Mouse (Mus musculus): ENCODE results near the gene Pdss2. TPM values are rescaled to one million over a fixed set of nuclear protein-coding genes. Genes with fewer than 3 reads are reported as not detected.

Gene Pdss2
- polyA plus RNA-seq, 1 experiment from 2014 or later, result 18.4 TPM

GRCm38 (mm10) chr10:43378732-43379644 lies 157.7 kb downstream of the Pdss2 start:
- no peak for DNase-seq (ENCODE audit: low spot score)
- no peak for ATAC-seq (ENCODE audit: low FRiP score)
- Histone ChIP-seq H3K9ac (ENCODE audit: low read depth, low read length) (no peak overlapping the region), H3K4me3 (ENCODE audit: low read depth, low read length) (no peak overlapping the region), H3K4me2 (replicated peaks; ENCODE audit: low read depth, low read length) (no peak overlapping the region), H3K27ac (ENCODE audit: low read depth, low read length) (no peak overlapping the region), H3K27me3 (ENCODE audit: control insufficient read depth, insufficient read depth, low read length) (no peaks in the 10 kb centered on the region), H3K36me3 (ENCODE audit: control insufficient read depth, insufficient read depth, low read length) (no peaks in the 10 kb centered on the region), H3K4me1 (replicated peaks; ENCODE audit: control insufficient read depth, insufficient read depth, low read length) (no peaks in the 10 kb centered on the region), H3K9me3 (ENCODE audit: control insufficient read depth, low read length) (no peaks in the 10 kb centered on the region)
- WGBS, result 87% methylated on average over 15 of the region's 15 CpGs

- H3K4me2 ChIP-seq (replicated peaks; ENCODE audit: low read depth, low read length), result no peak overlapping the region
- H3K36me3 ChIP-seq (ENCODE audit: control insufficient read depth, insufficient read depth, low read length), result no peaks in the 10 kb centered on the region
- no peaks in the 10 kb centered on the region for H3K27me3 ChIP-seq (ENCODE audit: control insufficient read depth, insufficient read depth, low read length)
- H3K27ac ChIP-seq (ENCODE audit: low read depth, low read length), result no peak overlapping the region
- 91% methylated on average over 3 of the region's 3 CpGs for WGBS
- H3K9ac ChIP-seq (ENCODE audit: low read depth, low read length), result no peak overlapping the region
- ATAC-seq (ENCODE audit: low FRiP score), result no peak
- H3K4me1 ChIP-seq (replicated peaks; ENCODE audit: control insufficient read depth, insufficient read depth, low read length), result no peaks in the 10 kb centered on the region
- no peaks in the 10 kb centered on the region for H3K9me3 ChIP-seq (ENCODE audit: control insufficient read depth, low read length)
- H3K4me3 ChIP-seq (ENCODE audit: low read depth, low read length), result no peak overlapping the region
- no peak for DNase-seq (ENCODE audit: low spot score)
Measured at GRCm38 (mm10) chr10:43382660-43383059, 161.4 kb downstream of the Pdss2 start.

GRCm38 (mm10) chr10:43384623-43385022 lies 163.3 kb downstream of the Pdss2 start:
- DNase-seq (ENCODE audit: low spot score) (no peak), ATAC-seq (ENCODE audit: low FRiP score) (no peak)
- Histone ChIP-seq H3K27ac (ENCODE audit: low read depth, low read length) (no peak overlapping the region), H3K4me2 (replicated peaks; ENCODE audit: low read depth, low read length) (no peak overlapping the region), H3K27me3 (ENCODE audit: control insufficient read depth, insufficient read depth, low read length) (no peaks in the 10 kb centered on the region), H3K36me3 (ENCODE audit: control insufficient read depth, insufficient read depth, low read length) (no peaks in the 10 kb centered on the region), H3K9me3 (ENCODE audit: control insufficient read depth, low read length) (no peaks in the 10 kb centered on the region), H3K4me3 (ENCODE audit: low read depth, low read length) (no peak overlapping the region), H3K4me1 (replicated peaks; ENCODE audit: control insufficient read depth, insufficient read depth, low read length) (no peaks in the 10 kb centered on the region), H3K9ac (ENCODE audit: low read depth, low read length) (no peak overlapping the region)
- 89% methylated on average over 5 of the region's 5 CpGs for WGBS

GRCm38 (mm10) chr10:43392921-43393320 lies 171.6 kb downstream of the Pdss2 start:
- Histone ChIP-seq H3K4me3 (ENCODE audit: low read depth, low read length) (no peak overlapping the region), H3K27me3 (ENCODE audit: control insufficient read depth, insufficient read depth, low read length) (no peaks in the 10 kb centered on the region), H3K9me3 (ENCODE audit: control insufficient read depth, low read length) (no peaks in the 10 kb centered on the region), H3K27ac (ENCODE audit: low read depth, low read length) (no peak overlapping the region), H3K4me1 (replicated peaks; ENCODE audit: control insufficient read depth, insufficient read depth, low read length) (no peaks in the 10 kb centered on the region), H3K36me3 (ENCODE audit: control insufficient read depth, insufficient read depth, low read length) (no peaks in the 10 kb centered on the region), H3K9ac (ENCODE audit: low read depth, low read length) (no peak overlapping the region), H3K4me2 (replicated peaks; ENCODE audit: low read depth, low read length) (no peak overlapping the region)
- DNase-seq (ENCODE audit: low spot score) (no peak), ATAC-seq (ENCODE audit: low FRiP score) (no peak)
- WGBS, result 91% methylated on average over 2 of the region's 2 CpGs

GRCm38 (mm10) chr10:43393818-43394217 lies 172.5 kb downstream of the Pdss2 start:
- H3K4me2 ChIP-seq (replicated peaks; ENCODE audit: low read depth, low read length), result no peak overlapping the region
- no peak for DNase-seq (ENCODE audit: low spot score)
- H3K4me1 ChIP-seq (replicated peaks; ENCODE audit: control insufficient read depth, insufficient read depth, low read length), result no peaks in the 10 kb centered on the region
- no peak overlapping the region for H3K9ac ChIP-seq (ENCODE audit: low read depth, low read length)
- 90% methylated on average over 6 of the region's 6 CpGs for WGBS
- H3K36me3 ChIP-seq (ENCODE audit: control insufficient read depth, insufficient read depth, low read length), result no peaks in the 10 kb centered on the region
- no peaks in the 10 kb centered on the region for H3K27me3 ChIP-seq (ENCODE audit: control insufficient read depth, insufficient read depth, low read length)
- H3K4me3 ChIP-seq (ENCODE audit: low read depth, low read length), result no peak overlapping the region
- no peaks in the 10 kb centered on the region for H3K9me3 ChIP-seq (ENCODE audit: control insufficient read depth, low read length)
- H3K27ac ChIP-seq (ENCODE audit: low read depth, low read length), result no peak overlapping the region
- no peak for ATAC-seq (ENCODE audit: low FRiP score)

- no peak overlapping the region for H3K9ac ChIP-seq (ENCODE audit: low read depth, low read length)
- no peaks in the 10 kb centered on the region for H3K36me3 ChIP-seq (ENCODE audit: control insufficient read depth, insufficient read depth, low read length)
- H3K27me3 ChIP-seq (ENCODE audit: control insufficient read depth, insufficient read depth, low read length), result no peaks in the 10 kb centered on the region
- 89% methylated on average over 4 of the region's 4 CpGs for WGBS
- no peak overlapping the region for H3K4me2 ChIP-seq (replicated peaks; ENCODE audit: low read depth, low read length)
- no peak overlapping the region for H3K27ac ChIP-seq (ENCODE audit: low read depth, low read length)
- no peak overlapping the region for H3K4me3 ChIP-seq (ENCODE audit: low read depth, low read length)
- no peaks in the 10 kb centered on the region for H3K9me3 ChIP-seq (ENCODE audit: control insufficient read depth, low read length)
- no peak for ATAC-seq (ENCODE audit: low FRiP score)
- no peaks in the 10 kb centered on the region for H3K4me1 ChIP-seq (replicated peaks; ENCODE audit: control insufficient read depth, insufficient read depth, low read length)
- DNase-seq (ENCODE audit: low spot score), result no peak
Measured at GRCm38 (mm10) chr10:43395824-43396223, 174.5 kb downstream of the Pdss2 start.

- Histone ChIP-seq H3K27ac (ENCODE audit: low read depth, low read length) (no peak overlapping the region), H3K9me3 (ENCODE audit: control insufficient read depth, low read length) (no peaks in the 10 kb centered on the region), H3K4me1 (replicated peaks; ENCODE audit: control insufficient read depth, insufficient read depth, low read length) (no peaks in the 10 kb centered on the region), H3K36me3 (ENCODE audit: control insufficient read depth, insufficient read depth, low read length) (no peaks in the 10 kb centered on the region), H3K4me2 (replicated peaks; ENCODE audit: low read depth, low read length) (no peak overlapping the region), H3K27me3 (ENCODE audit: control insufficient read depth, insufficient read depth, low read length) (no peaks in the 10 kb centered on the region), H3K4me3 (ENCODE audit: low read depth, low read length) (no peak overlapping the region), H3K9ac (ENCODE audit: low read depth, low read length) (no peak overlapping the region)
- no peak for ATAC-seq (ENCODE audit: low FRiP score)
- WGBS, result 79% methylated on average over 7 of the region's 7 CpGs
- no peak for DNase-seq (ENCODE audit: low spot score)
Measured at GRCm38 (mm10) chr10:43399596-43400316, 178.5 kb downstream of the Pdss2 start.

- H3K36me3 ChIP-seq (ENCODE audit: control insufficient read depth, insufficient read depth, low read length), result no peaks in the 10 kb centered on the region
- H3K27ac ChIP-seq (ENCODE audit: low read depth, low read length), result no peak overlapping the region
- no peak overlapping the region for H3K4me2 ChIP-seq (replicated peaks; ENCODE audit: low read depth, low read length)
- no peak overlapping the region for H3K4me3 ChIP-seq (ENCODE audit: low read depth, low read length)
- H3K9me3 ChIP-seq (ENCODE audit: control insufficient read depth, low read length), result no peaks in the 10 kb centered on the region
- no peak overlapping the region for H3K9ac ChIP-seq (ENCODE audit: low read depth, low read length)
- WGBS, result 81% methylated on average over 1 of the region's 1 CpGs
- DNase-seq (ENCODE audit: low spot score), result no peak
- H3K27me3 ChIP-seq (ENCODE audit: control insufficient read depth, insufficient read depth, low read length), result no peaks in the 10 kb centered on the region
- ATAC-seq (ENCODE audit: low FRiP score), result no peak
- no peaks in the 10 kb centered on the region for H3K4me1 ChIP-seq (replicated peaks; ENCODE audit: control insufficient read depth, insufficient read depth, low read length)
Measured at GRCm38 (mm10) chr10:43406107-43406506, 184.8 kb downstream of the Pdss2 start.

Measured in hindbrain, embryonic 11.5 days (tissue).